Mouse (Mus musculus): ENCODE measurements around the gene Pgd.

GRCm38 (mm10) chr4:149161166-149161565 is 5.4 kb downstream of the Pgd start:
- TF ChIP-seq CTCF (IDR thresholded peaks at IDR 0.05; ENCODE audit: control insufficient read depth, insufficient read depth, insufficient read length), result no peak
- no peak for TF ChIP-seq MAX (IDR thresholded peaks at IDR 0.05)
- no peak for TF ChIP-seq USF1 (IDR thresholded peaks at IDR 0.05; ENCODE audit: low read depth)
- no peak for TF ChIP-seq MYOD1 (IDR thresholded peaks at IDR 0.05; ENCODE audit: control insufficient read depth, insufficient read length, low read depth)

All from C2C12 (cell line).